Comparison of ENCODE assay signal across 9 mouse cellular contexts in the genomic region with DNA sequence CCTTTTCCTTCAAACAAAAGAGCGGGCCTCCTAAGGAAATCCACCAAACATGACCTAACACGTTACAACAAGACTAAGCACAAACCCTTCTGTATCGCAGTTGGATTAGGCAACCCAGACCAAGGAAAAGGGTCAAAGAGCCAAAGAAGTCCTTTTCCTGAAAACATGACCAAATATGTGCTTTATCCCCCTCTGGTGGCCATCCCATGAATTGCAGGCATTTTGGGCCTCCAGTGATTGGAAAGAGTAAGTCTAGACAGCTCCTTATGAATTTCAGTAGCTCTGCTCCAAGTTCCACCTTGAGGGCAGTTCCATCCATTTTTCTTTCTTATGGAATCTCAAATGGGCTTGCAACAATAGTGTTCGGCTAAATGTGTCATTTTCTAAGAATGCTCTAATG.
DNase-seq lines count a peak whose midpoint lies in the region; ATAC-seq and TF ChIP-seq lines count a peak whose summit lies in the region.
"Had no signal": no experiment of that assay in that cellular context is flagged by ENCODE, and none has a peak within 500 bp of the region (broad histone marks: within the 10 kb centered on the region; RNA-seq: fewer than 3 reads in every experiment).

No protein-coding gene starts in this region.

- H3K4me3 ChIP-seq in E14TG2a.4 (replicated peaks; ENCODE audit: low read length): no peak overlapping the region
- H3K4me3 ChIP-seq in lung, embryonic 14.5 days (ENCODE audit: low read depth, low read length): no peak overlapping the region
- H3K4me3 ChIP-seq: heart, embryonic 15.5 days had no signal

- 31% methylated on average over 4 of the region's 4 CpGs for WGBS in lung, embryonic 14.5 days

- no peaks in the 10 kb centered on the region for H3K4me1 ChIP-seq in E14TG2a.4 (replicated peaks; ENCODE audit: low read depth, low read length)
- H3K4me1 ChIP-seq in lung, embryonic 14.5 days (ENCODE audit: insufficient read depth): no peaks in the 10 kb centered on the region
- H3K4me1 ChIP-seq: heart, embryonic 15.5 days had no signal

- no peaks in the 10 kb centered on the region for H3K27me3 ChIP-seq in E14TG2a.4 (ENCODE audit: insufficient read depth, low read length)
- no peaks in the 10 kb centered on the region for H3K27me3 ChIP-seq in lung, embryonic 14.5 days (ENCODE audit: insufficient read depth, low read length)
- H3K27me3 ChIP-seq: heart, embryonic 15.5 days had no signal

- H3K36me3 ChIP-seq in E14TG2a.4 (ENCODE audit: insufficient read depth, low read length): no peaks in the 10 kb centered on the region
- H3K36me3 ChIP-seq in lung, embryonic 14.5 days (ENCODE audit: insufficient read depth): no peaks in the 10 kb centered on the region
- H3K36me3 ChIP-seq: heart, embryonic 15.5 days had no signal

- peak; percentile 71 for DNase-seq in adipocyte (ENCODE audit: low spot score)
- DNase-seq in gastrocnemius, postnatal 10 days: peak; percentile 65
- peak; percentile 58 to 84 for DNase-seq in layer of hippocampus, adult 18-20 months (ENCODE audit: low spot score in 2 of 2)
- peak; percentile 92 for DNase-seq in lung, embryonic 14.5 days
- DNase-seq in right cerebral cortex, adult 18-20 months: peak; percentile 70

- H3K9ac ChIP-seq in lung, embryonic 14.5 days: no peak overlapping the region
- H3K9ac ChIP-seq: heart, embryonic 15.5 days had no signal

- no peaks in the 10 kb centered on the region for H3K9me3 ChIP-seq in E14TG2a.4 (ENCODE audit: low read length)
- no peaks in the 10 kb centered on the region for H3K9me3 ChIP-seq in lung, embryonic 14.5 days (ENCODE audit: low read depth, low read length)
- H3K9me3 ChIP-seq: heart, embryonic 15.5 days had no signal

- peak; percentile 84 for ATAC-seq in common myeloid progenitor, adult 5-6 weeks (replicated peaks; ENCODE audit: low read depth, poor library complexity, severe bottlenecking)
- peak; percentile 28; the same call in 1 of the 2 replicates for ATAC-seq in lung, embryonic 14.5 days (ENCODE audit: insufficient read depth)
- no peak for ATAC-seq in erythroblast, adult 5-6 weeks (replicated peaks; ENCODE audit: low FRiP score, poor library complexity, severe bottlenecking)

- no peak overlapping the region for H3K4me2 ChIP-seq in lung, embryonic 14.5 days
- H3K4me2 ChIP-seq: heart, embryonic 15.5 days had no signal

- no peak overlapping the region for H3K27ac ChIP-seq in lung, embryonic 14.5 days (ENCODE audit: low read depth)
- H3K27ac ChIP-seq: heart, embryonic 15.5 days had no signal

- TF ChIP-seq CTCF in E14TG2a.4 (conservative IDR thresholded peaks at IDR 0.05; ENCODE audit: low read length): peak; percentile 93
- TF ChIP-seq CTCF in lung, embryonic 14.5 days (IDR thresholded peaks at IDR 0.05; ENCODE audit: low read depth): peak; percentile 90
